Mouse (Mus musculus) liver, postnatal 0 days (tissue): ENCODE results near the gene Gm8773.

Experiments used
- CTCF ChIP-seq: sonication (generic); IDR thresholded peaks from 2 replicates; pipeline ENCODE4 v1.5.1; 2016; ENCODE audit warnings: antibody characterized with exemption, low read depth
- EP300 ChIP-seq: IDR thresholded peaks from 2 replicates; pipeline ENCODE4 v1.6.1; 2016; ENCODE audit warnings: antibody characterized with exemption, low read depth, mild to moderate bottlenecking

GRCm38 (mm10) chr5:5561041-5561706 is 12.4 kb upstream of the Gm8773 start:
- peak; percentile 39 for TF ChIP-seq CTCF
- TF ChIP-seq EP300: no peak
